Mouse (Mus musculus): ENCODE measurements at regions not wholly inside any gene's neighbourhood (a gene's known extent, or its start where the extent isn't known, plus 50 kb on each side); places are given as distances from the start of the nearest gene placed in this dataset.

- no peaks in the 10 kb centered on the region for H3K36me3 ChIP-seq (ENCODE audit: control insufficient read depth, insufficient read depth, low read length)
- no peaks in the 10 kb centered on the region for H3K79me2 ChIP-seq (ENCODE audit: control insufficient read depth, insufficient read depth, low read length)
- no peak overlapping the region for H3K4me3 ChIP-seq (ENCODE audit: insufficient read depth, low read depth, low read length)
- no peak overlapping the region for H3K27ac ChIP-seq (replicated peaks; ENCODE audit: insufficient read depth, low read depth, low read length)
- no peak overlapping the region for H3K9ac ChIP-seq (ENCODE audit: low read depth, low read length)
- no peak for DNase-seq (ENCODE audit: extremely low read depth, low read depth, low spot score)
- H3K27me3 ChIP-seq (ENCODE audit: control insufficient read depth, insufficient read depth, low read length) = no peaks in the 10 kb centered on the region
- 78% methylated on average over 9 of the region's 9 CpGs for WGBS
- TF ChIP-seq POLR2A (IDR thresholded peaks at IDR 0.05; ENCODE audit: extremely low read depth, insufficient read depth, low read length) = no peak
- TF ChIP-seq CTCF (IDR thresholded peaks at IDR 0.05; ENCODE audit: low read depth, low read length) = no peak
- no peaks in the 10 kb centered on the region for H3K4me1 ChIP-seq (ENCODE audit: control insufficient read depth, insufficient read depth, low read length)
Observed at GRCm38 (mm10) chr19:27537066-27537465, 107.4 kb upstream of the Pum3 start.

- Histone ChIP-seq H3K27ac (replicated peaks; ENCODE audit: insufficient read depth, low read depth, low read length) (no peak overlapping the region), H3K36me3 (ENCODE audit: control insufficient read depth, insufficient read depth, low read length) (no peaks in the 10 kb centered on the region), H3K4me1 (ENCODE audit: control insufficient read depth, insufficient read depth, low read length) (no peaks in the 10 kb centered on the region), H3K79me2 (ENCODE audit: control insufficient read depth, insufficient read depth, low read length) (no peaks in the 10 kb centered on the region), H3K9ac (ENCODE audit: low read depth, low read length) (no peak overlapping the region), H3K4me3 (ENCODE audit: insufficient read depth, low read depth, low read length) (no peak overlapping the region), H3K27me3 (ENCODE audit: control insufficient read depth, insufficient read depth, low read length) (no peaks in the 10 kb centered on the region)
- no peak for DNase-seq (ENCODE audit: extremely low read depth, low read depth, low spot score)
- TF ChIP-seq CTCF (IDR thresholded peaks at IDR 0.05; ENCODE audit: low read depth, low read length) = no peak
- no peak for TF ChIP-seq POLR2A (IDR thresholded peaks at IDR 0.05; ENCODE audit: extremely low read depth, insufficient read depth, low read length)
- WGBS = 80% methylated on average over 6 of the region's 6 CpGs
Observed at GRCm38 (mm10) chr19:27527940-27528558, 98.4 kb upstream of the Pum3 start.

- H3K27me3 ChIP-seq (ENCODE audit: control insufficient read depth, insufficient read depth, low read length) = no peaks in the 10 kb centered on the region
Observed at GRCm38 (mm10) chr19:27519326-27520061, 89.9 kb upstream of the Pum3 start.

GRCm38 (mm10) chr19:27514267-27514666 lies 84.6 kb upstream of the Pum3 start:
- no peak for TF ChIP-seq CTCF (IDR thresholded peaks at IDR 0.05; ENCODE audit: low read depth, low read length)
- DNase-seq (ENCODE audit: extremely low read depth, low read depth, low spot score) = peak; percentile 45
- Histone ChIP-seq H3K27me3 (ENCODE audit: control insufficient read depth, insufficient read depth, low read length) (no peaks in the 10 kb centered on the region), H3K4me3 (ENCODE audit: insufficient read depth, low read depth, low read length) (no peak overlapping the region), H3K27ac (replicated peaks; ENCODE audit: insufficient read depth, low read depth, low read length) (no peak overlapping the region), H3K4me1 (ENCODE audit: control insufficient read depth, insufficient read depth, low read length) (no peaks in the 10 kb centered on the region; the same call in 1 of the 2 replicates), H3K36me3 (ENCODE audit: control insufficient read depth, insufficient read depth, low read length) (no peaks in the 10 kb centered on the region), H3K79me2 (ENCODE audit: control insufficient read depth, insufficient read depth, low read length) (no peaks in the 10 kb centered on the region), H3K9ac (ENCODE audit: low read depth, low read length) (no peak overlapping the region)
- 55% methylated on average over 3 of the region's 3 CpGs for WGBS

More at GRCm38 (mm10) chr19:27519326-27520061, 89.9 kb upstream of the Pum3 start:
- Histone ChIP-seq H3K4me3 (ENCODE audit: insufficient read depth, low read depth, low read length) (no peak overlapping the region), H3K79me2 (ENCODE audit: control insufficient read depth, insufficient read depth, low read length) (no peaks in the 10 kb centered on the region), H3K27ac (replicated peaks; ENCODE audit: insufficient read depth, low read depth, low read length) (no peak overlapping the region), H3K9ac (ENCODE audit: low read depth, low read length) (no peak overlapping the region), H3K4me1 (ENCODE audit: control insufficient read depth, insufficient read depth, low read length) (no peaks in the 10 kb centered on the region), H3K36me3 (ENCODE audit: control insufficient read depth, insufficient read depth, low read length) (no peaks in the 10 kb centered on the region)
- DNase-seq (ENCODE audit: extremely low read depth, low read depth, low spot score) = no peak
- whole genome bisulfite sequencing = 78% methylated on average over 5 of the region's 5 CpGs
- no peak for TF ChIP-seq POLR2A (IDR thresholded peaks at IDR 0.05; ENCODE audit: extremely low read depth, insufficient read depth, low read length)
- no peak for TF ChIP-seq CTCF (IDR thresholded peaks at IDR 0.05; ENCODE audit: low read depth, low read length)

GRCm38 (mm10) chr19:27513535-27513934 lies 83.9 kb upstream of the Pum3 start:
- H3K36me3 ChIP-seq (ENCODE audit: control insufficient read depth, insufficient read depth, low read length) = no peaks in the 10 kb centered on the region
- H3K79me2 ChIP-seq (ENCODE audit: control insufficient read depth, insufficient read depth, low read length) = no peaks in the 10 kb centered on the region
- no peaks in the 10 kb centered on the region for H3K27me3 ChIP-seq (ENCODE audit: control insufficient read depth, insufficient read depth, low read length)
- H3K4me1 ChIP-seq (ENCODE audit: control insufficient read depth, insufficient read depth, low read length) = no peaks in the 10 kb centered on the region; the same call in 1 of the 2 replicates
- no peak for TF ChIP-seq POLR2A (IDR thresholded peaks at IDR 0.05; ENCODE audit: extremely low read depth, insufficient read depth, low read length)
- no peak for TF ChIP-seq CTCF (IDR thresholded peaks at IDR 0.05; ENCODE audit: low read depth, low read length)
- no peak overlapping the region for H3K9ac ChIP-seq (ENCODE audit: low read depth, low read length)
- H3K27ac ChIP-seq (replicated peaks; ENCODE audit: insufficient read depth, low read depth, low read length) = no peak overlapping the region
- 68% methylated on average over 1 of the region's 1 CpGs for WGBS
- no peak for DNase-seq (ENCODE audit: extremely low read depth, low read depth, low spot score)
- H3K4me3 ChIP-seq (ENCODE audit: insufficient read depth, low read depth, low read length) = no peak overlapping the region

GRCm38 (mm10) chr19:27511340-27511739 lies 81.7 kb upstream of the Pum3 start:
- no peaks in the 10 kb centered on the region; the same call in 1 of the 2 replicates for H3K4me1 ChIP-seq (ENCODE audit: control insufficient read depth, insufficient read depth, low read length)
- no peak overlapping the region for H3K9ac ChIP-seq (ENCODE audit: low read depth, low read length)
- WGBS = 16% methylated on average over 6 of the region's 6 CpGs
- no peaks in the 10 kb centered on the region for H3K27me3 ChIP-seq (ENCODE audit: control insufficient read depth, insufficient read depth, low read length)
- H3K79me2 ChIP-seq (ENCODE audit: control insufficient read depth, insufficient read depth, low read length) = no peaks in the 10 kb centered on the region
- DNase-seq (ENCODE audit: extremely low read depth, low read depth, low spot score) = peak; percentile 71
- no peak overlapping the region for H3K27ac ChIP-seq (replicated peaks; ENCODE audit: insufficient read depth, low read depth, low read length)
- no peaks in the 10 kb centered on the region for H3K36me3 ChIP-seq (ENCODE audit: control insufficient read depth, insufficient read depth, low read length)
- H3K4me3 ChIP-seq (ENCODE audit: insufficient read depth, low read depth, low read length) = no peak overlapping the region
- TF ChIP-seq CTCF (IDR thresholded peaks at IDR 0.05; ENCODE audit: low read depth, low read length) (no peak), POLR2A (IDR thresholded peaks at IDR 0.05; ENCODE audit: extremely low read depth, insufficient read depth, low read length) (no peak)

Data from liver, adult 2 months (tissue).